Mouse (Mus musculus) lung, postnatal 0 days (tissue): ENCODE results near the gene E2f4.
"Not testable (repeated sequence)": the region's sequence is repeated elsewhere in the genome, so short reads cannot be mapped to it uniquely, and the experiment has no call there.

Source experiments
- CTCF ChIP-seq: IDR thresholded peaks from 2 replicates; pipeline ENCODE4 v1.5.1; 2016; ENCODE audit warnings: antibody characterized with exemption, mild to moderate bottlenecking
- EP300 ChIP-seq: IDR thresholded peaks from 2 replicates; pipeline ENCODE4 v1.6.1; 2016; ENCODE audit warnings: antibody characterized with exemption, mild to moderate bottlenecking, control low read depth

DNA sequence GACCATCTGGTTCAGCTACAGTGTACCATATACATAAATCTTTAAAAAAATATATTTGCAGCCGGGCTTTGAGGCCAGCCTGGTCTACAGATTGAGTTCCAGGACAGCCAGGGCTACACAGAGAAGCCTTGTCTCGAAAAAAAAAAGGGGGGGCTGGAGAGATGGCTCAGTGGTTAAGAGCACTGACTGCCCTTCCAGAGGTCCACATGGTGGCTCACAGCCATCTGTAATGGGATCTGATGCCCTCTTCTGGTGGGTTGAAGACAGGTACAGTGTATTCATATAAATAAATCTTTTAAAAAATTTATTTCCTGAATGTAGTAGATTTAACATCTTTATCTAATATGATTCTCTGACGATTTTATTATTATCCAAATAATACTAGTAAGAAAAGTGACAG lies 5.7 kb upstream of the E2f4 start:
- TF ChIP-seq CTCF: peak; percentile 35
- not testable (repeated sequence) for TF ChIP-seq EP300
